8 mouse cellular contexts compared by ENCODE assay signal in genomic region chr1:156365740-156366139, GRCm38 (mm10). TPM values are rescaled to one million over a fixed set of nuclear protein-coding genes. Genes with fewer than 3 reads are reported as not detected.
DNase-seq lines count a peak whose midpoint lies in the region; ATAC-seq and TF ChIP-seq lines count a peak whose summit lies in the region.

Gene Gm2000, plus strand, starts transcription at chr1:156366040.

- TF ChIP-seq POLR2A in cortical plate, adult 2 months (IDR thresholded peaks at IDR 0.05; ENCODE audit: extremely low read depth, insufficient read depth, low read length) = no peak

- H3K4me3 ChIP-seq in kidney, postnatal 0 days (replicated peaks; ENCODE audit: low read depth, low read length) = no peak within 1 kb of the TSS
- no peak within 1 kb of the TSS for H3K4me3 ChIP-seq in cortical plate, adult 2 months (ENCODE audit: insufficient read depth, low read length)
- H3K4me3 ChIP-seq in heart, embryonic 10.5 days = no peak within 1 kb of the TSS
- no peak within 1 kb of the TSS for H3K4me3 ChIP-seq in midbrain, embryonic 15.5 days

- no peak within 1 kb of the TSS for H3K27ac ChIP-seq in kidney, postnatal 0 days
- no peak within 1 kb of the TSS for H3K27ac ChIP-seq in cortical plate, adult 2 months (ENCODE audit: insufficient read depth, low read length)
- no peak within 1 kb of the TSS for H3K27ac ChIP-seq in heart, embryonic 10.5 days
- no peak within 1 kb of the TSS for H3K27ac ChIP-seq in midbrain, embryonic 15.5 days

- H3K27me3 ChIP-seq in kidney, postnatal 0 days (ENCODE audit: insufficient read depth, low read length) = no peaks in the 10 kb centered on the region
- H3K27me3 ChIP-seq in heart, embryonic 10.5 days (ENCODE audit: insufficient read depth, poor library complexity, severe bottlenecking) = no peaks in the 10 kb centered on the region
- H3K27me3 ChIP-seq in midbrain, embryonic 15.5 days (replicated peaks) = no peaks in the 10 kb centered on the region

- H3K9ac ChIP-seq in kidney, postnatal 0 days (ENCODE audit: low read depth, low read length) = no peak within 1 kb of the TSS
- no peak within 1 kb of the TSS for H3K9ac ChIP-seq in midbrain, embryonic 15.5 days

- no peak for DNase-seq in kidney, postnatal 0 days (ENCODE audit: low spot score)
- DNase-seq in kidney, postnatal 4 days = no peak
- DNase-seq in heart, embryonic 10.5 days (ENCODE audit: low spot score) = no peak
- no peak for DNase-seq in layer of hippocampus, postnatal 25 days (ENCODE audit: extremely low spot score in 1 of 2, low spot score in 1 of 2)
- DNase-seq in frontal cortex, postnatal 36 days (ENCODE audit: low spot score in 2 of 2) = no peak
- no peak for DNase-seq in frontal cortex, postnatal 10 days (ENCODE audit: low spot score in 2 of 2)

- ATAC-seq in kidney, postnatal 0 days (replicated peaks; ENCODE audit: low FRiP score, low read depth) = no peak
- ATAC-seq in midbrain, embryonic 15.5 days (replicated peaks) = no peak

- 86% methylated on average over 8 of the region's 8 CpGs for WGBS in kidney, postnatal 0 days
- 85% methylated on average over 8 of the region's 8 CpGs for WGBS in heart, embryonic 10.5 days
- 90% methylated on average over 8 of the region's 8 CpGs for WGBS in midbrain, embryonic 15.5 days

- H3K4me1 ChIP-seq in kidney, postnatal 0 days (replicated peaks; ENCODE audit: insufficient read depth, low read length) = no peaks in the 10 kb centered on the region
- no peaks in the 10 kb centered on the region for H3K4me1 ChIP-seq in cortical plate, adult 2 months (ENCODE audit: control insufficient read depth, insufficient read depth, low read length)
- H3K4me1 ChIP-seq in heart, embryonic 10.5 days = no peaks in the 10 kb centered on the region
- no peaks in the 10 kb centered on the region for H3K4me1 ChIP-seq in midbrain, embryonic 15.5 days

- H3K4me2 ChIP-seq in kidney, postnatal 0 days (ENCODE audit: low read length) = no peak within 1 kb of the TSS
- H3K4me2 ChIP-seq in midbrain, embryonic 15.5 days = no peak within 1 kb of the TSS

- no peaks in the 10 kb centered on the region for H3K9me3 ChIP-seq in kidney, postnatal 0 days (replicated peaks; ENCODE audit: low read length)
- H3K9me3 ChIP-seq in heart, embryonic 10.5 days = 0 out of 2 replicates have a peak, but pooled peaks cover 4% of the 10 kb centered on the region
- no peaks in the 10 kb centered on the region for H3K9me3 ChIP-seq in midbrain, embryonic 15.5 days

- TF ChIP-seq CTCF in kidney, postnatal 0 days (IDR thresholded peaks at IDR 0.05; ENCODE audit: low read depth) = no peak
- no peak for TF ChIP-seq CTCF in cortical plate, adult 2 months (IDR thresholded peaks at IDR 0.05; ENCODE audit: extremely low read depth, insufficient read depth, low read length)

- H3K36me3 ChIP-seq in kidney, postnatal 0 days (ENCODE audit: insufficient read depth, low read length) = no peaks in the 10 kb centered on the region
- H3K36me3 ChIP-seq in heart, embryonic 10.5 days = no peaks in the 10 kb centered on the region
- H3K36me3 ChIP-seq in midbrain, embryonic 15.5 days (replicated peaks) = no peaks in the 10 kb centered on the region

RNA-seq across cellular contexts. Expression of gene Gm2000, which starts in this region (rescaled TPM):
- 763 and 841 TPM in 2 replicates for polyA plus RNA-seq in kidney, postnatal 0 days (2015; fragmentation: Nextera tagmentation; extraction: Ambion mirVana)
- polyA plus RNA-seq in cortical plate, adult 2 months (2012; rRNA removed) = 51.0 and 55.6 TPM in 2 replicates
- polyA plus RNA-seq in heart, embryonic 10.5 days (2016; fragmentation: Nextera tagmentation; extraction: Ambion mirVana) = 667 and 794 TPM in 2 replicates
- 100 to 1,000 TPM; 295 to 324 TPM for total RNA-seq in layer of hippocampus, postnatal 25 days (2021)
- 464 and 497 TPM in 2 replicates for polyA plus RNA-seq in midbrain, embryonic 15.5 days (2015; fragmentation: Nextera tagmentation; extraction: Ambion mirVana)
